Mouse (Mus musculus) kidney, postnatal 0 days (tissue): ENCODE measurements around the gene Zfp526. TPM values are rescaled to one million over a fixed set of nuclear protein-coding genes. Genes with fewer than 3 reads are reported as not detected.
A peak's percentile ranks its signal among the peaks of the same experiment; 100 is the strongest.

Experiments
- ATAC-seq: fragments of 200-750 bp; cut with Nextera tagmentation; replicated peaks from 2 replicates; pipeline ENCODE4 v1.8.0; 2017; ENCODE audit warnings: low read depth, moderate number of reproducible peaks, moderate TSS enrichment, moderate library complexity; ENCODE audit not compliant: low FRiP score
- DNase-seq: peaks from one replicate; pipeline ENCODE4 v3.0.0-alpha.2; 2016; ENCODE audit warnings: low spot score
- H3K27ac ChIP-seq: fragments of 300-500 bp; sonication (generic); 2 replicates; pipeline ENCODE4 v1.5.1; 2014; ENCODE audit warnings: mild to moderate bottlenecking
- H3K27me3 ChIP-seq: fragments of 300-500 bp; sonication (generic); 2 replicates; pipeline ENCODE4 v1.6.1; 2014; ENCODE audit warnings: low read length, mixed read lengths; ENCODE audit not compliant: insufficient read depth
- H3K36me3 ChIP-seq: fragments of 300-500 bp; sonication (generic); 2 replicates; pipeline ENCODE4 v1.6.1; 2014; ENCODE audit warnings: low read length, mixed read lengths; ENCODE audit not compliant: insufficient read depth
- H3K4me1 ChIP-seq: fragments of 300-500 bp; sonication (generic); replicated peaks from 2 replicates; pipeline ENCODE4 v1.6.1; 2014; ENCODE audit warnings: antibody characterized with exemption, low read length, mixed read lengths; ENCODE audit not compliant: insufficient read depth
- H3K4me2 ChIP-seq: fragments of 300-500 bp; sonication (generic); 2 replicates; pipeline ENCODE4 v1.6.1; 2014; ENCODE audit warnings: mild to moderate bottlenecking, low read length, moderate library complexity, mixed read lengths
- H3K4me3 ChIP-seq: fragments of 300-500 bp; sonication (generic); replicated peaks from 2 replicates; pipeline ENCODE4 v1.5.1; 2014; ENCODE audit warnings: low read depth, low read length
- H3K9ac ChIP-seq: fragments of 300-500 bp; sonication (generic); 2 replicates; pipeline ENCODE4 v1.6.1; 2014; ENCODE audit warnings: low read depth, low read length
- H3K9me3 ChIP-seq: fragments of 300-500 bp; sonication (generic); replicated peaks from 2 replicates; pipeline ENCODE4 v1.6.1; 2016; ENCODE audit warnings: low read length, inconsistent platforms, mixed read lengths
- CTCF ChIP-seq: IDR thresholded peaks from 2 replicates; pipeline ENCODE4 v1.5.1; 2016; ENCODE audit warnings: antibody characterized with exemption, low read depth, mild to moderate bottlenecking, moderate library complexity
- WGBS: fragments of 180-500 bp; shearing (Covaris S2); extraction: QIAGEN DNeasy Blood & Tissue Kit; methylation state at CpG from one replicate; pipeline ENCODE4 v1.1.7; 2014; 5-methylcytosine and 5-hydroxymethylcytosine counted together
- polyA plus RNA-seq: library from polyadenylated mRNA; unstranded; fragments of >200 nt; fragmentation: Nextera tagmentation; extraction: Ambion mirVana; gene quantifications from 2 replicates; pipeline ENCODE4 v1.2.1, GENCODE M21; 2015

Zfp526 gene
- polyA plus RNA-seq, 1 experiment from 2014 or later: 1.9 TPM

GRCm38 (mm10) chr7:25246079-25246758 lies 25.0 kb downstream of the Zfp526 start:
- H3K9ac ChIP-seq: peak overlapping the region; percentile 35
- no peak for TF ChIP-seq CTCF
- H3K9me3 ChIP-seq: no peaks in the 10 kb centered on the region
- peaks cover 25% of the 10 kb centered on the region for H3K36me3 ChIP-seq
- H3K27ac ChIP-seq: peak overlapping the region; percentile 96; the same call in 1 of the 2 replicates
- WGBS: 30% methylated on average over 20 of the region's 20 CpGs
- H3K4me3 ChIP-seq: peak overlapping the region; percentile 97; the same call in 1 of the 2 replicates
- no peak for DNase-seq
- H3K4me1 ChIP-seq: peaks cover 31% of the 10 kb centered on the region
- peak overlapping the region; percentile 81 for H3K4me2 ChIP-seq
- no peaks in the 10 kb centered on the region for H3K27me3 ChIP-seq
- ATAC-seq: no peak

- no peak for DNase-seq
Measured at GRCm38 (mm10) chr7:25246759-25247137, 25.5 kb downstream of the Zfp526 start.

GRCm38 (mm10) chr7:25247498-25247897 lies 26.3 kb downstream of the Zfp526 start:
- peak overlapping the region; percentile 81 for H3K4me2 ChIP-seq
- H3K9ac ChIP-seq: peak overlapping the region; percentile 97
- peaks cover 24% of the 10 kb centered on the region for H3K36me3 ChIP-seq
- peak overlapping the region; percentile 97 for H3K4me3 ChIP-seq
- DNase-seq: no peak
- TF ChIP-seq CTCF: no peak
- no peaks in the 10 kb centered on the region for H3K9me3 ChIP-seq
- H3K4me1 ChIP-seq: peaks cover 36% of the 10 kb centered on the region
- ATAC-seq: no peak
- H3K27ac ChIP-seq: peak overlapping the region; percentile 96
- H3K27me3 ChIP-seq: no peaks in the 10 kb centered on the region
- WGBS: 7% methylated on average over 3 of the region's 3 CpGs

More at GRCm38 (mm10) chr7:25246759-25247137, 25.5 kb downstream of the Zfp526 start:
- Histone ChIP-seq H3K4me2 (peak overlapping the region; percentile 81), H3K36me3 (peaks cover 25% of the 10 kb centered on the region), H3K4me1 (peaks cover 33% of the 10 kb centered on the region), H3K9me3 (no peaks in the 10 kb centered on the region), H3K4me3 (peak overlapping the region; percentile 97; the same call in 1 of the 2 replicates), H3K27me3 (no peaks in the 10 kb centered on the region), H3K9ac (peak overlapping the region; percentile 97), H3K27ac (peak overlapping the region; percentile 96; the same call in 1 of the 2 replicates)
- TF ChIP-seq CTCF: no peak
- 14% methylated on average over 4 of the region's 4 CpGs for WGBS
- ATAC-seq: no peak

- peak overlapping the region; percentile 97 for H3K9ac ChIP-seq
- WGBS: 2% methylated on average over 18 of the region's 18 CpGs
- H3K4me1 ChIP-seq: peaks cover 36% of the 10 kb centered on the region
- H3K4me3 ChIP-seq: peak overlapping the region; percentile 97
- ATAC-seq (no peak), DNase-seq (peak; percentile 89)
- H3K36me3 ChIP-seq: peaks cover 18% of the 10 kb centered on the region
- no peaks in the 10 kb centered on the region for H3K27me3 ChIP-seq
- TF ChIP-seq CTCF: no peak
- peak overlapping the region; percentile 96 for H3K27ac ChIP-seq
- peak overlapping the region; percentile 81 for H3K4me2 ChIP-seq
- no peaks in the 10 kb centered on the region for H3K9me3 ChIP-seq
Measured at GRCm38 (mm10) chr7:25248018-25248647, 26.9 kb downstream of the Zfp526 start.

GRCm38 (mm10) chr7:25248846-25249313 lies 27.7 kb downstream of the Zfp526 start:
- Histone ChIP-seq H3K4me2 (peak overlapping the region; percentile 81), H3K27ac (peak overlapping the region; percentile 96), H3K4me3 (peak overlapping the region; percentile 97), H3K36me3 (peaks cover 18% of the 10 kb centered on the region), H3K4me1 (peaks cover 36% of the 10 kb centered on the region), H3K9ac (peak overlapping the region; percentile 97), H3K27me3 (no peaks in the 10 kb centered on the region), H3K9me3 (no peaks in the 10 kb centered on the region)
- DNase-seq (peak; percentile 61), ATAC-seq (no peak)
- no peak; the same call in 1 of the 2 replicates for TF ChIP-seq CTCF
- WGBS: under 1% methylated on average over 25 of the region's 25 CpGs

- Histone ChIP-seq H3K4me1 (peaks cover 36% of the 10 kb centered on the region), H3K4me2 (peak overlapping the region; percentile 81), H3K9ac (peak overlapping the region; percentile 97), H3K27ac (peak overlapping the region; percentile 96), H3K27me3 (no peaks in the 10 kb centered on the region), H3K9me3 (no peaks in the 10 kb centered on the region), H3K36me3 (peaks cover 14% of the 10 kb centered on the region), H3K4me3 (peak overlapping the region; percentile 97)
- WGBS: under 1% methylated on average over 52 of the region's 73 CpGs
- DNase-seq (peak; percentile 91), ATAC-seq (peak; percentile 66)
- TF ChIP-seq CTCF: no peak
Measured at GRCm38 (mm10) chr7:25249314-25250140, 28.3 kb downstream of the Zfp526 start.
